Mouse (Mus musculus) embryonic fibroblast, embryonic 13.5 days (primary cell): ENCODE results near the gene Snrpd3. TPM values are rescaled to one million over a fixed set of nuclear protein-coding genes. Genes with fewer than 3 reads are reported as not detected.
"Not testable (repeated sequence)": the region's sequence is repeated elsewhere in the genome, so short reads cannot be mapped to it uniquely, and the experiment has no call there.

Source experiments
- H3K27ac ChIP-seq: 2 replicates; pipeline ENCODE4 v1.5.1; 2012; ENCODE audit warnings: low read length, control low read depth, inconsistent platforms; ENCODE audit not compliant: insufficient read depth
- H3K4me1 ChIP-seq: 2 replicates; pipeline ENCODE4 v1.6.1; 2011; ENCODE audit warnings: low read length; ENCODE audit not compliant: control insufficient read depth, insufficient read depth
- H3K4me3 ChIP-seq: 2 replicates; pipeline ENCODE4 v1.5.1; 2011; ENCODE audit warnings: mild to moderate bottlenecking, control low read depth, low read length; ENCODE audit not compliant: insufficient read depth
- CTCF ChIP-seq: IDR thresholded peaks from 2 replicates; pipeline ENCODE4 v1.5.1; 2011; ENCODE audit warnings: mild to moderate bottlenecking, control low read depth, low read length, moderate library complexity, borderline replicate concordance; ENCODE audit not compliant: insufficient read depth
- POLR2A ChIP-seq: IDR thresholded peaks from 2 replicates; pipeline ENCODE4 v1.6.1; 2011; ENCODE audit warnings: low read depth, mild to moderate bottlenecking, control low read depth, low read length, moderate library complexity
- polyA plus RNA-seq: library from polyadenylated mRNA; stranded (reverse); fragments of >200 nt; gene quantifications from 2 replicates; pipeline ENCODE4 v1.2.4, GENCODE M21; 2011; ENCODE audit warnings: low read depth; ENCODE audit not compliant: missing spikeins, insufficient read length

The Snrpd3 gene
- polyA plus RNA-seq, 1 experiment: 317 TPM

GRCm38 (mm10) chr10:75562596-75562995 lies 45.2 kb downstream of the Snrpd3 start:
- TF ChIP-seq CTCF (no peak), POLR2A (no peak)
- Histone ChIP-seq H3K4me3 (no peak overlapping the region), H3K27ac (no peak overlapping the region), H3K4me1 (no peaks in the 10 kb centered on the region)

- no peak overlapping the region for H3K4me3 ChIP-seq
- no peak overlapping the region for H3K27ac ChIP-seq
- TF ChIP-seq POLR2A (no peak), CTCF (no peak)
- no peaks in the 10 kb centered on the region for H3K4me1 ChIP-seq
Measured at GRCm38 (mm10) chr10:75564687-75565265, 47.4 kb downstream of the Snrpd3 start.

GRCm38 (mm10) chr10:75565436-75565835 lies 48.1 kb downstream of the Snrpd3 start:
- TF ChIP-seq CTCF (no peak), POLR2A (no peak)

GRCm38 (mm10) chr10:75565906-75566305 lies 48.6 kb downstream of the Snrpd3 start:
- H3K4me3 ChIP-seq: no peak overlapping the region
- no peaks in the 10 kb centered on the region for H3K4me1 ChIP-seq
- no peak overlapping the region for H3K27ac ChIP-seq
- no peak for TF ChIP-seq CTCF
- no peak for TF ChIP-seq POLR2A

More at GRCm38 (mm10) chr10:75565436-75565835, 48.1 kb downstream of the Snrpd3 start:
- Histone ChIP-seq H3K4me3 (no peak overlapping the region), H3K4me1 (no peaks in the 10 kb centered on the region), H3K27ac (no peak overlapping the region)

DNA sequence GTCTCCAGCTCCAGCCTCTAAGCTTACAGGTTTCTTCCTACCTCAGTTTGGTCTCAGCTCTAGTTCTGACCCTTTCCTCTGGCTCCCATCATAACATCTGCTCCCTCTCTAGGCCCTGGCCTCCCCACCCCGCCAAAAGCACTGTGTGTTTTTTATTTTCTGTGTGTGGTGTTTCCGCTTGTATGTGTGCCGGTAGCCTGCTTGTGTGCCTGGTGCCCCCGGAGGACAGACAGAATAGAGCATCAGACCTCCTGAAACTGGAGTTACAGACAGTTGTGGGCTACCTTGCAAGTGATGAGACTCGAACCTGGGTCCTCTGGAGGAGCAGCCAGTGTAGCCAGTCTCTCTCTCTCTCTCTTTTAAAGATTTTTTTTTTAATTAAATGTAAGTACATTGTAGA lies 49.0 kb downstream of the Snrpd3 start:
- TF ChIP-seq POLR2A (no peak), CTCF (no peak)
- H3K4me1 ChIP-seq: no peaks in the 10 kb centered on the region
- no peak overlapping the region for H3K27ac ChIP-seq
- no peak overlapping the region for H3K4me3 ChIP-seq

GRCm38 (mm10) chr10:75566765-75567164 lies 49.4 kb downstream of the Snrpd3 start:
- not testable (repeated sequence) for H3K4me3 ChIP-seq, H3K27ac ChIP-seq, H3K4me1 ChIP-seq

GRCm38 (mm10) chr10:75568029-75568428 lies 50.7 kb downstream of the Snrpd3 start:
- H3K27ac ChIP-seq: no peak overlapping the region
- H3K4me1 ChIP-seq: no peaks in the 10 kb centered on the region
- H3K4me3 ChIP-seq: no peak overlapping the region
- TF ChIP-seq POLR2A (no peak), CTCF (no peak)

DNA sequence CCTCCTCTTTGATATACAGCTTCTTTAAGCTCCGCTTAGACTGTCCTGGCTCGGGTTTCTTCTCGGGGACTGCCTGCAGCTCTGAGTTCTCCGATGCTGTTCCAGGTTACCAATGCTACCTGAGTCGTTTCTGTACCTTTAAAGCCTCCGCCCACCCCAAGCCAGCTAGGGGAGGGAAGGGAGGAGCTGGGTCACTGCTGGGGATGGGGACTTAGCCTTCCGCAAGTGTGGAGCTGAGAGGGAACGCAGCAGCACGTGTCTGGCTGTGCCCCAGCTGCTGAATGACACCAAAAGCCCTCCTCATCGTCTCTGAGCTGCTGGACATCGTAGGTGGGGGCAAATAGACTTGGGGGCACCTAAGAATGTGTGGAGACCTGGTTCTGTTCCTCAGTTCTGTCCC lies 51.1 kb downstream of the Snrpd3 start:
- Histone ChIP-seq H3K27ac (no peak overlapping the region), H3K4me3 (no peak overlapping the region), H3K4me1 (no peaks in the 10 kb centered on the region)
- no peak for TF ChIP-seq POLR2A
- no peak for TF ChIP-seq CTCF

DNA sequence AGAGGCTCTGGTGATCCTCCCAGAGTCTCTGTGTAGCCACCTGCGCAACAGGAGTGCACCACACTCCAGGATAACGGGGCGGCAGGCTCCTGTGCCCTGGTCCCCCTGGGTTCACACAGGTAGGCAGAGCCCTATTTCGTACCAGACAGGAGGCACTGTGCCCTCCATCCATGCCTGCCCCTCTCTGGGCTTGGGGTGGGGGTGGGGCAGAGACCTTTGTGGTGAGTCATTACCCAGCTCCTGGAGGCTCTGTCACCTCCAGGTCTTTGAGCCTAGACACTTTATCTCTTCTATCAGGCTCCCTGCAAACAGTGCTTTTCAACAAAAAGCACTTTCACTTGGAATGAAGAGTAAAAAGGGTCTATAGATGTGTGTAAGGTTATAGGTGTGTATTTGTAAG lies 51.5 kb downstream of the Snrpd3 start:
- no peak overlapping the region for H3K27ac ChIP-seq
- no peak overlapping the region for H3K4me3 ChIP-seq
- H3K4me1 ChIP-seq: no peaks in the 10 kb centered on the region
- TF ChIP-seq CTCF (no peak), POLR2A (no peak)

DNA sequence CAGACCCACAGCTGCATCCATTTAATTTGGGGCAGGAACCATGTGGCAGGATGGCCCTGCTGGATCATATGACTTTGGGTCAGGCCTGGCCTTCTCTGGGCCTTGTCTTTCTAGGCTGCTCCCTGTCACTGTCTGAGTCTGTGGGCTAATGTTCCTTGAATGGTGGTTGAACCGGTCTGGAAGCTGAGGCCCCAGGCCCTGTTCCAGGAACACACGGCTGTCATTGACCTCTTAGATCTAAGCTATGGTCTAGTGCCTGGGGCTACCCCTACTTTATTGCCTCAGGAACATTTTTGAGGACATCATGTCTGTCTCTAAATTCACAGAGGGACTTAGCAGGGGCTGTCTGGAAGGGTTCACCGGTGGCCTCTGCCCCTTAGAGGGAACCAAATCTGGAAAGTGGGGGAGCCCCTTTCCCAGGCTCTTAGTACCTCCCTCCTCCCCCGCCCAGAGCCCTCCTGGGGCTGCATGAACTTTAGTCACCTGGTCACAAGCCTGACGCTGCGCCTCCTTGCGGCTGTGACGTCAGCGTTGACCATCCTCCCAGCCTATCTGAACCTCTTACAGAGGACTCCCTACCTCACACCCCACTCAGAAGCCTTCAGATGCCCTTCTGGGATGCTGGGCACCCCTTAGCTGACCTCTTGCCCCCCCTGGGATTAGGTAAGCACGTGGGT lies 53.8 kb downstream of the Snrpd3 start:
- TF ChIP-seq CTCF: no peak
- no peak for TF ChIP-seq POLR2A

GRCm38 (mm10) chr10:75571937-75572336 lies 54.6 kb downstream of the Snrpd3 start:
- no peaks in the 10 kb centered on the region for H3K4me1 ChIP-seq
- TF ChIP-seq POLR2A (no peak), CTCF (no peak)
- no peak overlapping the region for H3K4me3 ChIP-seq
- H3K27ac ChIP-seq: no peak overlapping the region

More for the DNA sequence above, 53.8 kb downstream of the Snrpd3 start:
- no peaks in the 10 kb centered on the region for H3K4me1 ChIP-seq
- H3K27ac ChIP-seq: no peak overlapping the region
- H3K4me3 ChIP-seq: no peak overlapping the region
